Mouse (Mus musculus): ENCODE measurements around the gene C1rb.
"Not testable (repeated sequence)": the region's sequence is repeated elsewhere in the genome, so short reads cannot be mapped to it uniquely, and the experiment has no call there.

C1rb gene

DNA sequence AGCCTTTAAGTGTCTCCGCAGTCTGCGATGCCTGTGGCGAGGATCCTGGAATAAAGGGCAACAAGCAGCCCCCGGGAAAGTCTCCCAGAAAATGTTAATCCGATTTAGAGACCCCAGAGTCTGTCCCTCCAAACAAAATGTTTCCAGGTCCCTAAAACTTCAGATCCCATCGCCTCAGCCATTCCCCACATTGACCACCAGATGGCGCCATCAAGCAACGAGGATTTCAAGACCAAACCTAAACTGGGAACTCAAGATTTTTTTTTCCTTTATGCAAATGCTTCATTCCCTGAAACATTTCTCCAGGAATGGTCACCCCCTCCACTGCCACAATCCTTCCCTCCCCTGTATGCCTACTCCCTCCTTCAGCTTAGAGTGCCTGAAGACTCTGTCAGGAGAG is at the start of gene C1rb:
Gene C1rb, plus strand, starts transcription at position 269 of the 400 bp plus-strand sequence.
- DNase-seq, result peak; percentile 77 to 79

DNA sequence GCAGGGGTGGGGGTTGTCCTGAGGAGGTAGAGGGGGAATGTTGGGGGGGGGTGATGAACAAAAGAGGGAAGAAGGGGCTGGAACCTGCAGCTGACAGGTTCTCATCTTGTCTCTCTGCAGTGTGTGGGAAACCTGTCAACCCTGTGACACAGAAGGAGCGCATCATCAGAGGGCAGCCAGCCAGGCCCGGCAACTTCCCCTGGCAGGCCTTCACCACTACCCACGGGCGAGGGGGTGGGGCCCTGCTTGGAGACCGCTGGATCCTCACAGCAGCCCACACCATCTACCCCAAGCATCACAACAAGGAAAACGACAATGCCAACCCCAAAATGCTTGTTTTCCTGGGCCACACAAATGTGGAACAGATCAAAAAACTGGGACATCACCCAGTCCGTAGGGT is 48.0 kb upstream of the C1rb start:
- not testable (repeated sequence) for DNase-seq

GRCm38 (mm10) chr6:124527881-124528280 is 42.2 kb upstream of the C1rb start:
- DNase-seq, result no peak

DNA sequence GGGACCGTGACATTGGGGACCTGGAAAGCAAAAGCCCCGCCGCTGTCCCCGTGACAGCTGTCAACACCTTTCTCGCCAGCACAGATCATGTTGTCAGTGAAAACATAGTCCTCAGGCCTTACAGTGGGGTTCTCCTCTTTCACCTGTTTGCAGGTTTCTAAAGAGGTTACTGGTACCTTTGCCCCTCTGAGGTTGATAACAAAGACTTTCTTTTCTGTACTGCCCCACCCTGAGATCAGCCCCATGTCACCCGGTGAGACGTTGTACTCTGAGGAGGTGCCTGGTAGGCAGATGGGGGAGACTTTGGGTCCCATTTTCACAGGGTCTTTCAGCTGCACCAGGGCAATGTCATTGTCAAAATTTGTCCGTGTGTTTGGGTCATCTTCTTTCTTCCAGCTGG is 39.0 kb upstream of the C1rb start:
- no peak for DNase-seq

GRCm38 (mm10) chr6:124536125-124536829 is 33.8 kb upstream of the C1rb start:
- DNase-seq, result not testable (repeated sequence)

GRCm38 (mm10) chr6:124541176-124541575 is 28.9 kb upstream of the C1rb start:
- not testable (repeated sequence) for DNase-seq

GRCm38 (mm10) chr6:124542284-124542683 is 27.8 kb upstream of the C1rb start, which contains the start of gene C1s1:
TSS of gene C1s1 (minus strand) at chr6:124542359.
- peak; percentile 71 to 78 for DNase-seq

DNA sequence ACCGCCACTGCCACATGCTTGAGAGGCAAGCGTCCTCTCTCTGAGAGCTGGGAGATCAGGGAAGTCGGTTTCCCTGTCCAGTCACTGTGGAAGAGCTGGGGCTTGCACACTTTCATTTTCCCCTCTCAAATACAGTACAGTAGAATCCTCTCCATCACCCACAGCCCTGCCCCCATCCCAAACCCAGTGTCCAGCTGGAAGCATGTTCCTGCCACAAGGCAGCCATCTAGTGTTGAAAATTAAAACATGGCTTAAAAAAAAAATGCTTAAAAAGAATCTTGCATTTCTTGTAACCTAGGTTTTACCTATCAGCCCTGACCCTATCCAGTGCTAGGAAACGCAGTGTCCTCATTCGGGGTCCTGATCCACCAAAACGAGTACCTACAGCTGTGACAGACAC is 25.6 kb upstream of the C1rb start:
- DNase-seq, result peak; percentile 68 to 73

DNA sequence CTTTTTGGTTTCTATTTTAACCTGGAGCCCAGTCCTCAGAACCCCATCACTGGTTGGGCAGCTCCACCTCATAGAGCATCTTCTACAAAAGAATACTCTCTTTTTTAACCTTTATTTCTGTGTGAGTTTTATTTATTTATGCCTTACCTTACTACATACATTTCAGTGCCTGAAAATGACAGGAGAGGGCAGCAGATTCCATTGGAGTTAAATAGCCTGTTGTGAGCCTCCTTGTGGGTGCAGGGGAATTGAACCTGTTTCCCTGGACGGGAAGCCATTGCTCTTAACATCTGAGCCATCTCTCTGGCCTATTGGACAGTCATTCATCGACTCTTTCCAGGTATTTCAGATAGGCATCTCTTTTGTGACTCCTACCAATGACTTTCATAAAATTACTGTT is 24.7 kb upstream of the C1rb start:
- DNase-seq, result no peak

DNA sequence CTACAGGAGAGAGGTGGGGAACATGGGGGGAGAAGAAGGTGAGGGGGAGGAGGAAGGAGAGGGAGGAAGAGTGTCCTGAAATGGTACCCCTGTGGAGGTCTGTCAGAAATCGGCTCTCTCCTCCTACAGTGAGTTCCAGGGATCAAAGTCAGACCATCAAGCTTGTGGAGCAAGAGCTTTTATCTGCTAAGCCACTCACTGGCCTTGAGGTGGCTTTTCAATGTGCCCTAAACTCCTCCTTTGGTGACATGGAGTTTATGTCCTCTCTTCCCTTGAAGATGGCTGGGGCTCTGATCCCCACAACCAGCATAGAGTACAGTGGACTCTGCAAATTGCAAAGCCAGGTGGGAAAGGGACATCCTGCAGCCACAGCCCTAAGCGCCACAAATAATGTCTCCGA is 22.1 kb upstream of the C1rb start:
- DNase-seq, result not testable (repeated sequence)

GRCm38 (mm10) chr6:124549023-124549550 is 21.0 kb upstream of the C1rb start:
- no peak for DNase-seq

GRCm38 (mm10) chr6:124552766-124553165 is 17.3 kb upstream of the C1rb start:
- no peak for DNase-seq

GRCm38 (mm10) chr6:124555956-124556355 is 14.1 kb upstream of the C1rb start:
- DNase-seq, result not testable (repeated sequence)

DNA sequence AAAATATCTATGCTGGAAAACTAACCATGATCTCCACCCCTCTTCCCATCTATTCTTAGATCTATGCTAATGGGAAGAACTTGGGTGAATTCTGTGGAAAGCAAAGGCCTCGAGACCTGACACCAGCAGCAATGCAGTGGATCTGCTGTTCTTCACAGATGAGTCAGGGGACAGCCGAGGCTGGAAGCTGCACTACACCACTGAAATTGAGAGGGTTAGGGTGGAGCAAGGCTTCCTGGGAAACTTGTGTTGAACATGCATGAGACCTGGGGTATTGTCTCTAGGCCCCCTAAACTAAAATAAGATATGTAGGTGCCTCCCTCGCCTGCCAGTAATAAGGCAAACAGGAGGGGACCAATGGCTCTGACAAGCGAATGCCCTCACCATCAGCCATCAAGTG is 8.9 kb upstream of the C1rb start:
- not testable (repeated sequence) for DNase-seq

DNA sequence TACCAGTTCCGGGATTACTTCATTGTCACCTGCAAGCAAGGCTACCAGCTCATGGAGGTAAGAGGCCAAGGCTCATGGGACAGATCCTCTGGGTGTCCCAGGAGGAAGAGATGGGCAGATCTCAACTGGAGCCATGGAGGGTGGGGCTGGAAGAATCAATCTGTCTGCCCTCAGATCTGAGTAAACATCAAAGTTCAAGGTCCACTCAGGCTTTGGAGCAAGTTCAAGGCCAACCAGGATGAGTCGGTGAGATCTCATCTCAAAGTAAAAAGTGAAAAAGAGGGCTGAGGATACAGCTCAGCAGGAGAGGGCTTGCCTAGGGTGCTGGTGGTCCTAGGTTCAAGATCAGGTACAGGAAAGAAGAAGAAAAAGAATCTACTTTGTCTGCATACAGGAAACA is 8.5 kb upstream of the C1rb start:
- DNase-seq, result not testable (repeated sequence)

DNA sequence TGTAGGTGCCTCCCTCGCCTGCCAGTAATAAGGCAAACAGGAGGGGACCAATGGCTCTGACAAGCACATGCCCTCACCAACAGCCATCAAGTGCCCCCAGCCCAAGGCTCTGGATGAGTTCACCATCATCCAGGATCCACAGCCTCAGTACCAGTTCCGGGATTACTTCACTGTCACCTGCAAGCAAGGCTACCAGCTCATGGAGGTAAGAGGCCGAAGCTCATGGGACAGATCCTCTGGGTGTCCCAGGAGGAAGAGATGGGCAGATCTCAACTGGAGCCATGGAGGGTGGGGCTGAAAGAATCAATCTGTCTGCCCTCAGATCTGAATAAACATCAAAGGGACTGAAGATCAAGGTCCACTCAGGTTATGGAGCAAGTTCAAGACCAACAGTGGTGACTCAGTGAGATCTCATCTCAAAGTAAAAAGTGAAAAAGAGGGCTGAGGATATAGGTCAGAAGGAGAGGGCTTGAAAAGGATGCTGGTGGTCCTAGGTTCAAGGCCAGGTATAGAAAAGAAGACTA is 5.1 kb downstream of the C1rb start:
- not testable (repeated sequence) for DNase-seq

DNA sequence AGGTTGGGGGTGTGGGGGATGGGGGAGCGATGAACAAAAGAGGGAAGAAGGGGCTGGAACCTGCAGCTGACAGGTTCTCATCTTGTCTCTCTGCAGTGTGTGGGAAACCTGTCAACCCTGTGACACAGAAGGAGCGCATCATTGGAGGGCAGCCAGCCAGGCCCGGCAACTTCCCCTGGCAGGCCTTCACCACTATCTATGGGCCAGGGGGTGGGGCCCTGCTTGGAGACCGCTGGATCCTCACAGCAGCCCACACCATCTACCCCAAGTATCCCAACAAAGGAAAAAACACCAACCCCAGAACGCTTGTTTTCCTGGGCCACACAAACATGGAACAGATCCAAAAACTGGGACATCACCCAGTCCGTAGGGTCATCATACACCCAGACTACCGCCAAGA is 10.1 kb downstream of the C1rb start:
- DNase-seq, result not testable (repeated sequence)

GRCm38 (mm10) chr6:124582231-124582630 is 12.1 kb downstream of the C1rb start:
- no peak for DNase-seq

- DNase-seq, result no peak
Measured at GRCm38 (mm10) chr6:124584935-124585334, 14.8 kb downstream of the C1rb start.

DNA sequence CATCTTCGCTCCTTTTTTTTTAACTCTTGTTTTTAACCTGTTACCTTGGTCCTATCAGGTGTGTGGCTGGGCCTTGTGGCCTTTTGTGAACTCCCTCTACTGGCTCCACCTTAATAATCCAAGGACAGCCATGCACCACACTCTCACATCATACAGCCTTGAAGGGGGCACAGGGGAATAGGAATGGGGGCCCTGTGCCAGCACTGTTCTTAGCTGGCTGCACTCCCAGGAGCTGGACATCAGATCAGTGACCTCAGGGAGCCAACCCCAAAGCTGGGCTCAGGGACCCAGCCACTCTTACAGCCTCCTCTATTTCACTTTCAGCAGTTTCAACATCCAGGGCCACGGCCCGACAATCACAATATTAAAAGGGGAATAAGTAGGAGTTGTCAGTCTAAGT is 15.7 kb downstream of the C1rb start:
- DNase-seq, result no peak

- no peak for DNase-seq
Measured at GRCm38 (mm10) chr6:124586266-124586665, 16.2 kb downstream of the C1rb start.

DNA sequence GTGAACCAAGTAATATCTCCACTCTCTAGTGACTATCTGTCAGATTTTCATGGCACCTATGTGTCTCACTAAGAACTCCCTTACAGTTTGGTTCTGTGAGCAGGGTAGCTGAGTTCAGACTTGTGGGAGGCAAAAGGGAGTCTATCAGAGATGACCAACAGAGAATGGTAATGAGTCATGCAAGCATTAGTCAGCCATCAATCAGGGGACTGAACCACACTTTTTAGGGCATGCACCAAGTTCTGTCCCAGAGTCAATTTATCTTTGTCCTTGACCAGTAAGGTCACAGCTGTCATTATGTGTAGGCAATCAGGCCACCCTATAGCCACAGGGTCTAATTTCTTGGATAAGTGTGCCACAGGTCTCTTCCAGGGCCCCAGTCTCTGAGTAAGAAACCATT is 18.7 kb downstream of the C1rb start:
- DNase-seq, result no peak

GRCm38 (mm10) chr6:124592186-124592700 is 22.1 kb downstream of the C1rb start:
- no peak for DNase-seq

GRCm38 (mm10) chr6:124593121-124593520 is 23.0 kb downstream of the C1rb start:
- DNase-seq, result no peak
